Mouse (Mus musculus): ENCODE measurements around the gene Slc15a5. TPM values are rescaled to one million over a fixed set of nuclear protein-coding genes. Genes with fewer than 3 reads are reported as not detected.
"Not testable (repeated sequence)": the region's sequence is repeated elsewhere in the genome, so short reads cannot be mapped to it uniquely, and the experiment has no call there.

Slc15a5 gene
- under 1 TPM in 1 of 2 experiments, not detected in 1; 0.18 TPM for total RNA-seq (2021)
- long read RNA-seq, experiment 1 = 0 reads
- long read RNA-seq, experiment 2 = 0 reads

GRCm38 (mm10) chr6:138079816-138080215, at the start of gene Slc15a5:
Gene Slc15a5, minus strand, starts transcription at chr6:138079916.
- Histone ChIP-seq H3K4me3 (no peak within 1 kb of the TSS), H3K27ac (no peak within 1 kb of the TSS)
- TF ChIP-seq CTCF (IDR thresholded peaks at IDR 0.05) = no peak
- intact Hi-C loops (cut with DNase I) = no loop called here
- no peak for DNase-seq (ENCODE audit: extremely low spot score in 1 of 2, low spot score in 2 of 2)

GRCm38 (mm10) chr6:138128392-138129335, 48.9 kb upstream of the Slc15a5 start:
- intact Hi-C loops (cut with DNase I) = no loop called here
- no peak for TF ChIP-seq CTCF (IDR thresholded peaks at IDR 0.05)
- Histone ChIP-seq H3K27ac (no peak overlapping the region), H3K4me3 (no peak overlapping the region)
- DNase-seq (ENCODE audit: extremely low spot score in 1 of 2, low spot score in 2 of 2) = no peak

GRCm38 (mm10) chr6:138117496-138117895, 37.8 kb upstream of the Slc15a5 start:
- intact Hi-C loops (cut with DNase I) = no loop called here
- DNase-seq (ENCODE audit: extremely low spot score in 1 of 2, low spot score in 2 of 2) = no peak
- no peak overlapping the region for H3K27ac ChIP-seq
- H3K4me3 ChIP-seq = no peak overlapping the region
- TF ChIP-seq CTCF (IDR thresholded peaks at IDR 0.05) = no peak

GRCm38 (mm10) chr6:138104559-138104958, 24.8 kb upstream of the Slc15a5 start:
- intact Hi-C loops (cut with DNase I) = no loop called here
- TF ChIP-seq CTCF (IDR thresholded peaks at IDR 0.05) = no peak
- no peak for DNase-seq (ENCODE audit: extremely low spot score in 1 of 2, low spot score in 2 of 2)
- Histone ChIP-seq H3K4me3 (no peak overlapping the region), H3K27ac (no peak overlapping the region)

GRCm38 (mm10) chr6:138102940-138103339, 23.2 kb upstream of the Slc15a5 start:
- H3K4me3 ChIP-seq = no peak overlapping the region
- H3K27ac ChIP-seq = no peak overlapping the region
- TF ChIP-seq CTCF (IDR thresholded peaks at IDR 0.05) = no peak
- no peak for DNase-seq (ENCODE audit: extremely low spot score in 1 of 2, low spot score in 2 of 2)
- intact Hi-C loops (cut with DNase I) = no loop called here

- no peak for DNase-seq (ENCODE audit: extremely low spot score in 1 of 2, low spot score in 2 of 2)
- intact Hi-C loops (cut with DNase I) = no loop called here
Measured at GRCm38 (mm10) chr6:138101843-138102242, 22.1 kb upstream of the Slc15a5 start.

GRCm38 (mm10) chr6:138099646-138100045, 19.9 kb upstream of the Slc15a5 start:
- no peak overlapping the region for H3K27ac ChIP-seq
- TF ChIP-seq CTCF (IDR thresholded peaks at IDR 0.05) = no peak
- DNase-seq (ENCODE audit: extremely low spot score in 1 of 2, low spot score in 2 of 2) = no peak
- intact Hi-C loops (cut with DNase I) = no loop called here
- H3K4me3 ChIP-seq = no peak overlapping the region

More at GRCm38 (mm10) chr6:138101843-138102242, 22.1 kb upstream of the Slc15a5 start:
- H3K27ac ChIP-seq = no peak overlapping the region
- TF ChIP-seq CTCF (IDR thresholded peaks at IDR 0.05) = no peak
- no peak overlapping the region for H3K4me3 ChIP-seq

- no peak for DNase-seq (ENCODE audit: extremely low spot score in 1 of 2, low spot score in 2 of 2)
- TF ChIP-seq CTCF (IDR thresholded peaks at IDR 0.05) = no peak
- Histone ChIP-seq H3K4me3 (no peak overlapping the region), H3K27ac (no peak overlapping the region)
- intact Hi-C loops (cut with DNase I) = no loop called here
Measured at GRCm38 (mm10) chr6:138095060-138095459, 15.3 kb upstream of the Slc15a5 start.

- intact Hi-C loops (cut with DNase I) = no loop called here
- Histone ChIP-seq H3K27ac (no peak overlapping the region), H3K4me3 (no peak overlapping the region)
- TF ChIP-seq CTCF (IDR thresholded peaks at IDR 0.05) = no peak
- no peak for DNase-seq (ENCODE audit: extremely low spot score in 1 of 2, low spot score in 2 of 2)
Measured at GRCm38 (mm10) chr6:138092432-138092831, 12.7 kb upstream of the Slc15a5 start.

- intact Hi-C loops (cut with DNase I) = no loop called here
- no peak overlapping the region for H3K4me3 ChIP-seq
- DNase-seq (ENCODE audit: extremely low spot score in 1 of 2, low spot score in 2 of 2) = no peak
- no peak overlapping the region for H3K27ac ChIP-seq
- TF ChIP-seq CTCF (IDR thresholded peaks at IDR 0.05) = no peak
Measured at GRCm38 (mm10) chr6:138089084-138089483, 9.4 kb upstream of the Slc15a5 start.

- H3K27ac ChIP-seq; intact Hi-C loops (cut with DNase I); DNase-seq (ENCODE audit: extremely low spot score in 1 of 2, low spot score in 2 of 2); H3K4me3 ChIP-seq: not testable (repeated sequence)
Measured at GRCm38 (mm10) chr6:138086421-138086820, 6.7 kb upstream of the Slc15a5 start.

GRCm38 (mm10) chr6:138080778-138081549, 1.2 kb upstream of the Slc15a5 start:
- no peak overlapping the region for H3K27ac ChIP-seq
- no peak for DNase-seq (ENCODE audit: extremely low spot score in 1 of 2, low spot score in 2 of 2)
- H3K4me3 ChIP-seq = no peak overlapping the region
- intact Hi-C loops (cut with DNase I) = no loop called here
- TF ChIP-seq CTCF (IDR thresholded peaks at IDR 0.05) = no peak
